Mouse (Mus musculus) C2C12 (cell line): Measurements from ENCODE around the gene Mia. TPM values are rescaled to one million over a fixed set of nuclear protein-coding genes. Genes with fewer than 3 reads are reported as not detected.
A peak's percentile ranks its signal among the peaks of the same experiment; 100 is the strongest.

Source experiments
- H3K27me3 ChIP-seq: one replicate; pipeline ENCODE4 v1.6.1; 2011; ENCODE audit not compliant: control insufficient read depth, insufficient read depth, insufficient read length
- H3K36me3 ChIP-seq: one replicate; pipeline ENCODE4 v1.6.1; 2011; ENCODE audit not compliant: control insufficient read depth, insufficient read depth
- H3K4me3 ChIP-seq: one replicate; pipeline ENCODE4 v1.5.1; 2011; ENCODE audit warnings: mild to moderate bottlenecking, control low read depth; ENCODE audit not compliant: poor library complexity, insufficient read depth, severe bottlenecking
- H3K79me2 ChIP-seq: one replicate; pipeline ENCODE4 v1.6.1; 2011; ENCODE audit not compliant: control insufficient read depth, insufficient read depth
- H3K79me3 ChIP-seq: one replicate; pipeline ENCODE4 v1.6.1; 2011; ENCODE audit warnings: low read depth, control low read depth
- H3ac ChIP-seq: one replicate; pipeline ENCODE3; 2011; ENCODE audit warnings: low read depth; ENCODE audit not compliant: control insufficient read depth, insufficient read length
- CEBPB ChIP-seq: IDR thresholded peaks from one replicate; pipeline ENCODE4 v1.6.1; 2011; ENCODE audit warnings: low read depth, mild to moderate bottlenecking, control low read depth, moderate library complexity
- CTCF ChIP-seq: IDR thresholded peaks from one replicate; pipeline ENCODE4 v1.5.1; 2011; ENCODE audit not compliant: control insufficient read depth, insufficient read depth, insufficient read length
- FOSL1 ChIP-seq: IDR thresholded peaks from one replicate; pipeline ENCODE4 v1.8.0; 2011; ENCODE audit warnings: mild to moderate bottlenecking, low read length; ENCODE audit not compliant: poor library complexity, insufficient read depth, severe bottlenecking
- MAX ChIP-seq: IDR thresholded peaks from one replicate; pipeline ENCODE4 v1.6.1; 2011; ENCODE audit warnings: mild to moderate bottlenecking, control low read depth
- MYOD1 ChIP-seq: IDR thresholded peaks from one replicate; pipeline ENCODE4 v1.6.1; 2011; ENCODE audit warnings: low read depth; ENCODE audit not compliant: control insufficient read depth, insufficient read length
- MYOG ChIP-seq: IDR thresholded peaks from one replicate; pipeline ENCODE4 v1.6.1; 2011; ENCODE audit not compliant: control insufficient read depth, insufficient read length; ENCODE audit errors: extremely low read depth
- USF1 ChIP-seq: IDR thresholded peaks from one replicate; pipeline ENCODE4 v1.6.1; 2011; ENCODE audit warnings: low read depth, mild to moderate bottlenecking, control low read depth, moderate library complexity
- polyA plus RNA-seq: library from polyadenylated mRNA; unstranded; fragments of >200 nt; fragmentation: generic; extraction: Trizol; gene quantifications from one replicate; pipeline ENCODE4 v1.2.1, GENCODE M21; 2012; ENCODE audit warnings: missing spikeins

Mia gene
- polyA plus RNA-seq, 1 experiment = 0.26 TPM

GRCm38 (mm10) chr7:27164112-27164947, 16.6 kb downstream of the Mia start:
- TF ChIP-seq MYOG = no peak
- TF ChIP-seq MYOD1 = no peak
- TF ChIP-seq FOSL1 = no peak
- no peak for TF ChIP-seq CTCF
- TF ChIP-seq MAX = no peak
- TF ChIP-seq CEBPB = no peak
- TF ChIP-seq USF1 = no peak
- Histone ChIP-seq H3ac (no peak overlapping the region), H3K79me3 (peaks cover 7% of the 10 kb centered on the region), H3K4me3 (no peak overlapping the region), H3K27me3 (no peaks in the 10 kb centered on the region), H3K79me2 (peaks cover 55% of the 10 kb centered on the region), H3K36me3 (no peaks in the 10 kb centered on the region)

- Histone ChIP-seq H3K36me3 (peaks cover 5% of the 10 kb centered on the region), H3K79me2 (peaks cover 55% of the 10 kb centered on the region), H3K27me3 (no peaks in the 10 kb centered on the region), H3ac (no peak overlapping the region), H3K4me3 (no peak overlapping the region), H3K79me3 (peaks cover 7% of the 10 kb centered on the region)
- TF ChIP-seq MYOD1 (no peak), FOSL1 (no peak), MAX (no peak), CEBPB (no peak), CTCF (no peak)
These were observed 17.5 kb downstream of the Mia start for GRCm38 (mm10) chr7:27163450-27163805.

GRCm38 (mm10) chr7:27162780-27163449, 18.0 kb downstream of the Mia start:
- no peak overlapping the region for H3K4me3 ChIP-seq

GRCm38 (mm10) chr7:27161744-27162143, 19.2 kb downstream of the Mia start:
- no peak overlapping the region for H3K4me3 ChIP-seq
- H3K36me3 ChIP-seq = peaks cover 10% of the 10 kb centered on the region
- TF ChIP-seq USF1 (no peak), MYOG (no peak), MYOD1 (no peak)
- peaks cover 7% of the 10 kb centered on the region for H3K79me3 ChIP-seq
- H3K79me2 ChIP-seq = peaks cover 55% of the 10 kb centered on the region
- no peak overlapping the region for H3ac ChIP-seq
- no peaks in the 10 kb centered on the region for H3K27me3 ChIP-seq

More at GRCm38 (mm10) chr7:27162780-27163449, 18.0 kb downstream of the Mia start:
- TF ChIP-seq CEBPB (no peak), MYOG (no peak), FOSL1 (no peak), MAX (no peak), USF1 (no peak), MYOD1 (no peak), CTCF (no peak)
- peaks cover 7% of the 10 kb centered on the region for H3K79me3 ChIP-seq
- H3K36me3 ChIP-seq = peaks cover 10% of the 10 kb centered on the region
- H3K79me2 ChIP-seq = peaks cover 55% of the 10 kb centered on the region
- no peak overlapping the region for H3ac ChIP-seq
- no peaks in the 10 kb centered on the region for H3K27me3 ChIP-seq

DNA sequence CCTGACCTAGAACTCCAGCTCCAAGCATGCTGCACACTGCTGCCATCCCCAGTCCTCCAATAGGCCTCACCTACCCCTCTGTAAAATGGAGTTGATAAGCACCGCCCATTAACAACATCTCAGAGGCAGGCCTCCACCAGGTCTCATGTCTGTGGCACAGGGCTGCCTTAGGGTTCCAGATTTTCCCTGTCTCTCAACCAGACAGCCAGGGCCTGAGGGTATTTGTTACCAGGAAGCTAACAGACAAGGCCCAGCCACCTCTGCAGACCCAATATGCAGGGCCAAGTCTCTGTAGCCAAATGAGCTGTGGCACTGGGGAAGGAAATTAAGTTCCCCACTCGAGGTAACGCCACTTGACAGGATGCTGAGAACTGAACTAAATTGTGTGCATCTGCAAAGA, 20.0 kb downstream of the Mia start:
- Histone ChIP-seq H3K36me3 (peaks cover 10% of the 10 kb centered on the region), H3K27me3 (no peaks in the 10 kb centered on the region), H3ac (no peak overlapping the region), H3K79me2 (peaks cover 52% of the 10 kb centered on the region), H3K4me3 (no peak overlapping the region), H3K79me3 (peaks cover 7% of the 10 kb centered on the region)
- TF ChIP-seq USF1 (no peak), MYOD1 (no peak), MAX (no peak), FOSL1 (no peak), CEBPB (no peak), CTCF (no peak), MYOG (no peak)

- Histone ChIP-seq H3K27me3 (no peaks in the 10 kb centered on the region), H3K4me3 (no peak overlapping the region), H3K36me3 (peaks cover 10% of the 10 kb centered on the region), H3K79me2 (peaks cover 42% of the 10 kb centered on the region), H3ac (no peak overlapping the region), H3K79me3 (peaks cover 2% of the 10 kb centered on the region)
- TF ChIP-seq MAX = no peak
- no peak for TF ChIP-seq MYOG
- TF ChIP-seq FOSL1 = no peak
- no peak for TF ChIP-seq USF1
- TF ChIP-seq CEBPB = no peak
- peak; percentile 90 for TF ChIP-seq CTCF
These were observed 21.1 kb downstream of the Mia start for GRCm38 (mm10) chr7:27159882-27160281.
